Mouse (Mus musculus) liver, postnatal 0 days (tissue): ENCODE results near the gene Pcdh17.

Experiments used
- CTCF ChIP-seq: sonication (generic); IDR thresholded peaks from 2 replicates; pipeline ENCODE4 v1.5.1; 2016; ENCODE audit warnings: antibody characterized with exemption, low read depth
- EP300 ChIP-seq: IDR thresholded peaks from 2 replicates; pipeline ENCODE4 v1.6.1; 2016; ENCODE audit warnings: antibody characterized with exemption, low read depth, mild to moderate bottlenecking

GRCm38 (mm10) chr14:84571071-84571470 lies 127.7 kb downstream of the Pcdh17 start:
- TF ChIP-seq CTCF: no peak
- no peak for TF ChIP-seq EP300
